Mouse (Mus musculus): Measurements from ENCODE around the gene Suox.
"Not testable (repeated sequence)": the region's sequence is repeated elsewhere in the genome, so short reads cannot be mapped to it uniquely, and the experiment has no call there.

Suox gene

DNA sequence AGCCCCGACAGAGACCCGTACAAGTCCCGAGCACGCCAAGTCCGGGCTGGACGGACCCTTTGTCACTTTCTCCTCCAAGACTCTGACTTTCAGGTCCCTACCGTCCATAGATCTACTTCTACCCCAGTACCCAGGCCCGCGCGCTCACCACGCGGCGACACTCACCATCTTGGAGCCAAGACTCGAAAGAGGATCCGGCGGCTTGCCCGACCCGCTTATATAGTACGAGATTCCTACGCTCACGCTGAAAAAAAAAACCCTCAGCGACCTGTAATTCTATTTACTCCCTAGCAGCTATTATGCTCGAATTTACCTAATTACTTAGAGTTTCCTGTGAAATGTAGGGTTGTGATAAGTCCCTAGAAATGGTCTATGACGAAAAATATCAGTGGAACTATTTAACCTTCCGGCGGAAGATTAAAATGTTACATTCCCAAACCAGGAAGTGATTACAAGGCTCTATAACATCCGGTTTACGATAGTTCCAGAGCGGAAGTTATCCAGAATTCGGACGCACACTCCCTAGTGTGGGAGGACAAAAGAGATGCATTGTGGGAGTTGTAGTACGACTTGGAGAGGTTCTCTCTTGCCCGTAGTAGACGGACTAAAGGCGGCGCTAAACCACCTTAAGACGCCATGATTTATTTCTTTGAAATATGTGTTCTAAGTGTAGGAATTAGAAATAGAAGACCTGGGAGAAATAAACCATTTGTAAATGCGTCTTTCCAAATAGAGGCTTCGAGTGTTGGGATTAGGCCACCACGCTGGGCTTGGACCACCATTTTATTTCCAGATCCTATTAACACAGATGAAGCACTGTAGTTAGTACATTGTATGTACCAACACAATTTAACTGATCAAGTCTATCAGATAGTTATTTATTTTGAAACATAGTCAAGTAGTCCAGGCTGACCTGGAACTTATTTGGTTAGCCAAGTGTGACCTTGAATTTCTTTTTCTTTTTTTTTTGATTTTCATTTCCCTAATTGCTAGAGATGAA lies 47.3 kb downstream of the Suox start, which contains the start of gene Rps26:
Gene Rps26 (minus strand): TSS at position 437 of the 1,000 bp plus-strand sequence.
- peak; percentile 99 for DNase-seq

DNA sequence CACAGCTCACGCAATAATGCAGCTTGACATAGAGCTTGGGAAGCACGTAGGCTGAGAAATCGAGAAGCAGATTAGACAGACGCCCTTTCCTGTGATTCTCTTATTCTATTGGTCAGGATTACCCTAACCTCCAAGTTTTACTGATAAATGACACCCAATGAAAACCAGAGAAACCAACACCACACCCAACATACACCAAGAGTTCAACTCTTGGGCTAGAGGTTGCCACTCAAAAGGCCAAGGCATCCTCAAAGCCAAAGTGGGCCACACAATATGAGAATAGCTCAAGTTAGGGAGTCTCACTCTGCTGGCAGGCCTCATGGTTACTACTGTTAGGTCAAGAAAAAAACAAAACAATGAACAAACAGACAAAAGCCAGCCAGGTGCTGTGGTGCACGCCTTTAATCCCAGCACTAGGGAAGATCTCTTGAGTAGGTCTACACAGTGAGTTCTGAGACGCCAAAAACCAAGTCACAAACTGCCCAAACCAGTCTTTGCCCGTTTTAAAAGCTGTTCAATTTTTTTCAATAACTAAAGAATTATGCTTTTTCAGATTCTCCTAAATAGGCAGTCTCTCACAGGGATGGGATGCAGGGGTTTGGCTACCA lies 48.5 kb downstream of the Suox start:
- DNase-seq = no peak

DNA sequence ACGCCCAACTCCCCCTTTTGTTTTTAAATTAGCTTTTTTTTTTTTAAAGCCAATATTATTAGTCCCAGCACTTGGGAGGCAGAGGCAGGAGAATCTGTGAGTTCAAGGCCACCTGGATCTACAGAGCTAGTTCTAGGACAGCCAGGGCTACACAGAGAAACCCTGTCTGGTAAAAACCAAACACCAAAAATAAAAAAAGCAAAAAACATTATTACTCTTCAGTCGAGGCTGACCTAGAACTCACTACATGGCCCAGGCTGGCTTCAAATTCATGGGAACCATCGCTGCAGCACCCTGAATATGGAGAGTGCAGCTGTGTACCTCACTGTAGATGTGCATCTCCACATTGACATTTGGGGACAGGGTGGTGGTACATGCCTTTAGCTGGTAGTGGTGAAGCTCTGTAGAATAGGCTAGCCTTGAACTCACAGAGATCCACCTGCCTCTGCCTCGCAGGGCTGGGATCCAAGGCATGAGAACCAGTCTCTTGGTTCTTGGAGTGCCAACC lies 50.7 kb downstream of the Suox start:
- not testable (repeated sequence) for DNase-seq

DNA sequence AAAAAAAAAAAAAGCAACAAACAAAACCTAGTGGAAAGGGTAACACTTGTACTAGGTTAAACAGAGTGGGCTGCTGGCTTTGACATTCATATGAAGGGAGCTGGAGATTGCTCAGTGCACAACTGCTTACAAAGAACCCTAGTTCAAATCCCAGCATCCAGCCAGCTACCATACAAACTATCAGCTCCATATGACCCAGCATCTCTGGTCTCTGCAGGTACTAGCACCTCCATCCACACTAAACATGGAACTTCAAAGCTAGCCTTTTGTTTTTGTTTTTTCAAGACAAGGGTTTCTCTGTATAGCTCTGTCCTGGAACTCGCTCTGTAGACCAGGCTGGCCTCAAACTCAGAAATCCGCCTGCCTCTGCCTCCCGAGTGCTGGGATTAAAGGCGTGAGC lies 51.2 kb downstream of the Suox start:
- no peak for DNase-seq

DNA sequence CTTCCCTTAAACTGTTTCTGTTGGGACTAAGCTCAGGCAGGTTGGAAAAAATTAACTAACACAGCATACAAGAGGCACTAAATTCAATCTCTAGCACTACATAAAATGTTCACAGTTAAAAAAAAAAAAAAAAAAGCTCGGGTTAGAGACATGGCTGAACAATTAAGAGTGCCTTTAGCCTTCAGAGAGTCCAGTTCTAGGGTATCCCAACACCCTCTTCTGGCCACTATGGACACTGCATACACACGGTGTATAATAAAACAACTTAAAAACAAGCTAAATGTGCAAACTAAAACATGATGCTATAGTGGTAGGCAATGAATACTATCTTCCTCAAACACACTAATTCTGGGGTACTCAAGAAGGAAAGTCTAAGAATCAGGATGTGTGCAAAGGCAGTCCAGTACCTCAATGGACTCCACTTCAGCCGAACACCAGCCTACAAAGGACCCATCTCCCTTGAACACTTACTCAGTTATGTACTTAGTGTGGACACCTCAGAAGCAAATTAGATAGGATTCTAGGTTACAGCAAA lies 51.8 kb downstream of the Suox start:
- no peak for DNase-seq

DNA sequence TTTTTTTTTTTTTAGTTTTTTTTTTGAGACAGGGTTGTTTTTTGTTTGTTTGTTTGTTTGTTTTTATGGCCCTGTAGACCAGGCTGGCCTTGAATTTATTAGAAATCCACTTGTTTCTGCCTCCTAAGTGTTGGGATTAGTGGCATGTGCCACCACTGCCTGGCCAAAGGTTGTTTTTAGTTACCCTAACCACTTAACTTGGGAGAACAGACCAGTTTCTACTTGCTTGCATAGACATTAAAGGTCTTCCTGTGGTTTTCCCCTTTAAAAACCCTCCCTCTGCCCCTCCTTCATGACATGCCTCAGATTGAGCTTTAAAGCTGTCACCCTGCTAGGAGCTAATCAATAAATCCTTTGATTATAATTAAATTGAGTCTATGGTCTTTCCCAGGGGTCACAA lies 53.6 kb downstream of the Suox start:
- DNase-seq = no peak
